Mouse (Mus musculus): Measurements from ENCODE around the gene Gstt1. TPM values are rescaled to one million over a fixed set of nuclear protein-coding genes. Genes with fewer than 3 reads are reported as not detected.

Gstt1 gene
- total and polyA plus RNA-seq, 3 experiments = 1.3 to 3.8 TPM; not detected in 1

DNA sequence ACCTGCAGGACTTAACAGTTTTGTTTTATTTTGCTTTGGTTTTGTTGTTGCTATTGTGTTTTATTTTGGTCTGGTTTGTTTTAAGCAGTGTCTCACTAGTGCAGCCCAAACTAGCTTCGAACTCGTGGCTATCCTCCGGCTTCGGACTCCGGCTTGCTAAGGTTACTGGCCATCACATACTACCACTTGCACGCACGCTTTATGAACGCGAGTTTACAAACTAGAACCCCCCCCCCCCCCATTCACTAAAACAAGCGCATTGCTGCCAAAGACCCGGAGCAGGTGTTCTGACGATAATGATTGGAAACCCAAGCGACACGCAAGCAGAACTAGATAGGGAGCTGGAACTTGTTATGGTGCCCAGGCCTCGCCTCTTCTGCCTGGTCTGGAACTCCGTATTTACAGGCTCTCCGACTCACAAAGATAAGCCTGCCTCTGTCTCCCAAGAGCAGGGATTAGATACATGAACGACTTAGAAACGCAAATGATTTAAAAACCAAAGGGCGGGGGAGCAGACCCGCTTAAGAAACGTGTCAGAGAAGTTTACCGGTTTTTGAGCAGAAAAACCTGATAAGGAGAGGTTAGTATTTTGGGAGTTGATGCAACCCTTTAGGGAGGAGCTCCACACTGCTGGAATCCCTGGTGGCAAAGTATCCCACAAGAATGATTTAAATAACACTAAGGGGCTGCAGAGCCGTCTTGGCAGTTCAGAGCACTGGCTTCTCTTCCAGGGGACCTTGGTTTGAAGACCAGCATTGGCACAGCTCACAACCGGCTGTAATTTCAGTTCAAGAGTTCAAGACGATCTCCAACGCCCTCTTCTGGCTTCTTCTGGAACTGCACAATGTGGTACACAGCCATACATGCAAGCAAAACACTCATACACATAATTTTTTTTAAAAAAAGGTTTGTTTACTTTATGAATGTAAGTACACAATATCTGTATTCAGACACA lies 33.6 kb downstream of the Gstt1 start (continued):
- TF ChIP-seq ZNF384 (IDR thresholded peaks at IDR 0.05; ENCODE audit: low read depth, low read length) (peak; percentile 91), UBTF (IDR thresholded peaks at IDR 0.05; ENCODE audit: borderline replicate concordance, insufficient read depth, low read depth, low read length) (no peak), NELFE (IDR thresholded peaks at IDR 0.05; ENCODE audit: low read depth, low read length) (no peak), USF2 (IDR thresholded peaks at IDR 0.05; ENCODE audit: borderline replicate concordance in 1 of 2, insufficient read depth in 1 of 2, low read depth in 1 of 2, low read length in 2 of 2) (no peak), MXI1 (IDR thresholded peaks at IDR 0.05; ENCODE audit: low read depth, low read length) (peak; percentile 91), MYB (IDR thresholded peaks at IDR 0.05; ENCODE audit: low read depth, low read length) (no peak), MEF2A (IDR thresholded peaks at IDR 0.05; ENCODE audit: extremely low read depth, insufficient replicate concordance, low read depth, low read length, poor library complexity, severe bottlenecking) (no peak), BHLHE40 (IDR thresholded peaks at IDR 0.05; ENCODE audit: borderline replicate concordance, low read depth, low read length) (no peak; the same call in none of the 2 replicates), RCOR1 (IDR thresholded peaks at IDR 0.05; ENCODE audit: low read depth, low read length) (0 out of 2 replicates have a peak, but pooled peaks have one; percentile 12), KAT2A (conservative IDR thresholded peaks at IDR 0.05; ENCODE audit: low read depth, low read length) (no peak), EP300 (IDR thresholded peaks at IDR 0.05; ENCODE audit: low read depth in 1 of 2, low read length in 2 of 2) (peak in 1 of 2 experiments; percentile 28; a peak in 1 of 4 replicates), SMC3 (IDR thresholded peaks at IDR 0.05; ENCODE audit: low read depth, low read length) (peak; percentile 57), RAD21 (IDR thresholded peaks at IDR 0.05; ENCODE audit: low read depth, low read length) (peak; percentile 58), CHD2 (IDR thresholded peaks at IDR 0.05; ENCODE audit: low read length) (no peak), POLR2A (IDR thresholded peaks at IDR 0.05; ENCODE audit: control insufficient read depth in 1 of 2, insufficient read depth in 1 of 2, low read depth in 1 of 2, low read length in 2 of 2, poor library complexity in 1 of 2) (no peak; a peak in 1 of 4 replicates), HCFC1 (IDR thresholded peaks at IDR 0.05; ENCODE audit: low read depth, low read length) (peak; percentile 60), TCF12 (IDR thresholded peaks at IDR 0.05; ENCODE audit: low read depth, low read length) (no peak), ZMIZ1 (IDR thresholded peaks at IDR 0.05; ENCODE audit: low read depth, low read length) (0 out of 2 replicates have a peak, but pooled peaks have one; percentile 27), MAZ (IDR thresholded peaks at IDR 0.05; ENCODE audit: low read depth, low read length) (no peak; the same call in 1 of the 2 replicates)

Data from MEL (cell line).